Mouse (Mus musculus) heart, postnatal 0 days (tissue): Measurements from ENCODE around the gene Cd276. TPM values are rescaled to one million over a fixed set of nuclear protein-coding genes. Genes with fewer than 3 reads are reported as not detected.

Source experiments
- ATAC-seq: fragments of 200-750 bp; cut with Nextera tagmentation; 2 replicates; pipeline ENCODE4 v1.8.0; 2017; ENCODE audit warnings: low read depth, moderate number of reproducible peaks, moderate library complexity; ENCODE audit not compliant: insufficient read depth
- DNase-seq: peaks from one replicate; pipeline ENCODE4 v3.0.0-alpha.2; 2016; ENCODE audit warnings: low spot score
- H3K27ac ChIP-seq: fragments of 300-500 bp; sonication (generic); 2 replicates; pipeline ENCODE4 v1.5.1; 2014; ENCODE audit warnings: low read depth, mild to moderate bottlenecking
- H3K27me3 ChIP-seq: fragments of 300-500 bp; sonication (generic); 2 replicates; pipeline ENCODE4 v1.6.1; 2014; ENCODE audit warnings: low read length, mixed read lengths; ENCODE audit not compliant: control insufficient read depth, insufficient read depth
- H3K36me3 ChIP-seq: fragments of 300-500 bp; sonication (generic); replicated peaks from 2 replicates; pipeline ENCODE4 v1.6.1; 2014; ENCODE audit warnings: low read length, mixed read lengths; ENCODE audit not compliant: control insufficient read depth, insufficient read depth
- H3K4me1 ChIP-seq: fragments of 300-500 bp; sonication (generic); 2 replicates; pipeline ENCODE4 v1.6.1; 2014; ENCODE audit warnings: antibody characterized with exemption; ENCODE audit not compliant: control insufficient read depth, insufficient read depth
- H3K4me2 ChIP-seq: fragments of 300-500 bp; sonication (generic); 2 replicates; pipeline ENCODE4 v1.6.1; 2014; ENCODE audit warnings: low read depth, mild to moderate bottlenecking, low read length, moderate library complexity
- H3K4me3 ChIP-seq: fragments of 300-500 bp; sonication (generic); 2 replicates; pipeline ENCODE4 v1.5.1; 2014; ENCODE audit warnings: low read depth, low read length
- H3K9ac ChIP-seq: fragments of 300-500 bp; sonication (generic); replicated peaks from 2 replicates; pipeline ENCODE4 v1.6.1; 2014; ENCODE audit warnings: low read depth, low read length, mixed read lengths
- H3K9me3 ChIP-seq: fragments of 300-500 bp; sonication (generic); replicated peaks from 2 replicates; pipeline ENCODE4 v1.6.1; 2016; ENCODE audit warnings: low read length; ENCODE audit not compliant: control insufficient read depth
- CTCF ChIP-seq: IDR thresholded peaks from 2 replicates; pipeline ENCODE4 v1.5.1; 2016; ENCODE audit warnings: antibody characterized with exemption, control low read depth, low read depth
- EP300 ChIP-seq: IDR thresholded peaks from 2 replicates; pipeline ENCODE4 v1.6.1; 2016; ENCODE audit warnings: antibody characterized with exemption, low read depth
- WGBS: fragments of 180-500 bp; shearing (Covaris S2); extraction: QIAGEN DNeasy Blood & Tissue Kit; methylation state at CpG from one replicate; pipeline ENCODE4 v1.1.7; 2014; 5-methylcytosine and 5-hydroxymethylcytosine counted together
- polyA plus RNA-seq: library from polyadenylated mRNA; unstranded; fragments of >200 nt; fragmentation: Nextera tagmentation; extraction: Ambion mirVana; gene quantifications from 2 replicates; pipeline ENCODE4 v1.2.1, GENCODE M21; 2015
- total RNA-seq: library from RNA; depleted of rRNA; stranded (reverse); fragments of >200 nt; gene quantifications from 2 replicates; pipeline ENCODE4 v1.2.3, GENCODE M21; 2014; ENCODE audit warnings: low replicate concordance

The Cd276 gene
- total and polyA plus RNA-seq, 2 experiments from 2014 or later, result 14.2 to 14.5 TPM

DNA sequence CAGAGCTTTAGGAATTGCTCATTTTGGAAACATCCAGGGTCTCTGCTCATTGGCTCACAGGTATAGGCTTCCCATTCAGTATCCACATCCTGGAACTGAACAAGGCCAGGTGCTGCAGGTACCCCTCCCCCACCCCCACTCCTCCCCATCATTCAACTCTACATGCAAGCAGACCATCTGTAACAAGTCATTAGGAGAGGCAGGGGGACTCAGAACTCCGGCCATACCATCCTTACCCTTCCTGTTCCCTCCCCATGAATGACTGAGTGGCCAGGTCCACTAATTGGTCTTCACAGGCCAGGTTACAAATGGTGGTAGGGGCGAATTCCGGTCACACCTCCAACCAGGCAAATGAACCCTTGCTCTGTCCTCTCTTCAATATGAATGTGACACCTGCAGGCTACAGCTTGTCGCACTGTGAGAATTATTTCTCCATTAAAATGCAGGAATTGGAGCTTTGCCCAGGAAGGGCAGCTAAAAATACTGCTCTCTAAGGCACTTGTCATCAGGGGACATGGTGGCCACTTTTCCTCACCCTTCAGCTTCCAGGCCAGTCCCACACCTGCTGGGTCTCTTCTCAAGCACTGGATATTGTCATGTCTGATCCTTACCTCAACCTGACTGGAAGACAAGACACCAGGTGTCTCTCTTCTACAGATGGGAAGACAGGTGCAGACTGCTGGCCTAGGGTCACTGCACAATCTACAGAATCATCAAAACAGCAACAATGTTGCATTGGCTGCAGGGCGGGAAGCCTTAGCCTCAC lies 34.2 kb downstream of the Cd276 start:
- peak overlapping the region; percentile 58 for H3K27ac ChIP-seq
- peak; percentile 65 for ATAC-seq
- no peak overlapping the region for H3K9ac ChIP-seq
- no peak for TF ChIP-seq CTCF
- TF ChIP-seq EP300, result no peak
- H3K27me3 ChIP-seq, result no peaks in the 10 kb centered on the region
- H3K9me3 ChIP-seq, result no peaks in the 10 kb centered on the region
- DNase-seq, result peak; percentile 67
- H3K4me2 ChIP-seq, result no peak overlapping the region
- H3K4me1 ChIP-seq, result peaks cover 22% of the 10 kb centered on the region
- WGBS, result 51% methylated on average over 5 of the region's 5 CpGs
- H3K4me3 ChIP-seq, result no peak overlapping the region
- peaks cover 14% of the 10 kb centered on the region for H3K36me3 ChIP-seq

- Histone ChIP-seq H3K27ac (no peak overlapping the region), H3K27me3 (no peaks in the 10 kb centered on the region), H3K4me2 (no peak overlapping the region), H3K4me3 (no peak overlapping the region), H3K9me3 (no peaks in the 10 kb centered on the region), H3K9ac (no peak overlapping the region), H3K36me3 (peaks cover 4% of the 10 kb centered on the region; the same call in 1 of the 2 replicates), H3K4me1 (peaks cover 22% of the 10 kb centered on the region)
- DNase-seq (no peak), ATAC-seq (no peak)
- TF ChIP-seq CTCF, result no peak
- no peak for TF ChIP-seq EP300
- 81% methylated on average over 3 of the region's 3 CpGs for WGBS
These were observed 35.3 kb downstream of the Cd276 start for GRCm38 (mm10) chr9:58519953-58520352.

GRCm38 (mm10) chr9:58517866-58518750 lies 37.1 kb downstream of the Cd276 start:
- H3K9ac ChIP-seq, result no peak overlapping the region
- peaks cover 22% of the 10 kb centered on the region for H3K4me1 ChIP-seq
- no peaks in the 10 kb centered on the region for H3K27me3 ChIP-seq
- H3K4me3 ChIP-seq, result no peak overlapping the region
- no peak overlapping the region; the same call in 1 of the 2 replicates for H3K27ac ChIP-seq
- no peaks in the 10 kb centered on the region for H3K36me3 ChIP-seq
- ATAC-seq (no peak), DNase-seq (no peak)
- TF ChIP-seq CTCF (no peak), EP300 (no peak)
- WGBS, result 43% methylated on average over 9 of the region's 9 CpGs
- H3K9me3 ChIP-seq, result no peaks in the 10 kb centered on the region
- no peak overlapping the region for H3K4me2 ChIP-seq

DNA sequence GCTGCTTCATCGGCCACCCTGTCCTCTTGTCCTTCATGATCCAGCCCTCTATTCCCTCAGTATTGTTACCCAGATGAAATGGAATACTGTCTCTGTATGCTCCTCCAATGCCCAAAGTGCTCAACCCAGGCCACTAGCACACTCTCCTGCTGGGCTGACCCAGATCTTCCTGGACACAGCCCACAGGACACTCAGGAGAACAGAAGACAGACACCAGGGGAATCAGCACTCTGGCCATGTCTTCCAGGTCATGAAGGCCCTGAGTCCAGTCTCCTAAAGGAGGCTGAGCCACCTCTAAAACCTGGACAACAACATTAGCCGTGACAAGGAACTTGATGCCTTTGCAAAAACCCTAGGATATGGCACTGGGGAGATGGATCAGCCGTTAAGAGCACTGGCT lies 38.8 kb downstream of the Cd276 start:
- ATAC-seq (no peak), DNase-seq (no peak)
- no peak overlapping the region for H3K4me2 ChIP-seq
- no peak for TF ChIP-seq CTCF
- no peaks in the 10 kb centered on the region for H3K36me3 ChIP-seq
- H3K27ac ChIP-seq, result no peak overlapping the region
- no peaks in the 10 kb centered on the region for H3K9me3 ChIP-seq
- H3K9ac ChIP-seq, result no peak overlapping the region
- peaks cover 12% of the 10 kb centered on the region; the same call in 1 of the 2 replicates for H3K4me1 ChIP-seq
- 80% methylated on average over 3 of the region's 3 CpGs for WGBS
- H3K27me3 ChIP-seq, result no peaks in the 10 kb centered on the region
- no peak overlapping the region for H3K4me3 ChIP-seq

GRCm38 (mm10) chr9:58513749-58514148 lies 41.5 kb downstream of the Cd276 start:
- Histone ChIP-seq H3K4me3 (no peak overlapping the region), H3K9me3 (no peaks in the 10 kb centered on the region), H3K4me1 (peaks cover 3% of the 10 kb centered on the region; the same call in 1 of the 2 replicates), H3K27ac (no peak overlapping the region), H3K4me2 (no peak overlapping the region), H3K27me3 (no peaks in the 10 kb centered on the region), H3K36me3 (no peaks in the 10 kb centered on the region), H3K9ac (no peak overlapping the region)
- 51% methylated on average over 5 of the region's 5 CpGs for WGBS
- ATAC-seq (no peak), DNase-seq (no peak)
- TF ChIP-seq EP300 (no peak), CTCF (no peak)
